In the genomic region with DNA sequence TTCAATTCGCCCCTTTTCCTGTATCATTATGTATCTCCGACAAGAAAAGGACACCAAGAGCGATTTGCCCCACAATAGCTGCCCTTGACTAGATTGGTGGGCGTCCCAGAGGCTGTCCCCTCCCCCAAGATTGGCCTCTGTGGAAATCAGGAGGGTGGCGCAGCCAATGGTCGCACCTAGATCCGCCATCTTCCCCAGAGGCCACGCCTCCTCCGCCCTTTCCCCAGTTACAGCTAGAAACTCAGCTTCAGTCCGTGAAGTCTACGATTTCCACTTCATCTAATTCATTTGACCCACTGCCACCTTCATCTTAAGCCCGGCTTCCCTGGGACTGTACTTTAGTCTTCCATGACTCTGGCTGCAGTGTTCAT, we compare ENCODE assay signal across 8 mouse cellular contexts. TPM values are rescaled to one million over a fixed set of nuclear protein-coding genes. Genes with fewer than 3 reads are reported as not detected.
DNase-seq lines count a peak whose midpoint lies in the region; ATAC-seq and TF ChIP-seq lines count a peak whose summit lies in the region.

No protein-coding gene starts in this region.

- no peaks in the 10 kb centered on the region for H3K9me3 ChIP-seq in heart, postnatal 0 days (replicated peaks; ENCODE audit: control insufficient read depth, low read length)
- H3K9me3 ChIP-seq in limb, embryonic 14.5 days (ENCODE audit: control insufficient read depth, low read length), result no peaks in the 10 kb centered on the region
- H3K9me3 ChIP-seq in midbrain, embryonic 15.5 days, result no peaks in the 10 kb centered on the region

- peak overlapping the region; percentile 31 for H3K4me3 ChIP-seq in brown adipose tissue, adult 24 weeks (ENCODE audit: insufficient read depth, low read depth, low read length)
- H3K4me3 ChIP-seq in heart, postnatal 0 days (ENCODE audit: low read depth, low read length), result peak overlapping the region; percentile 21
- peak overlapping the region; percentile 35 for H3K4me3 ChIP-seq in limb, embryonic 14.5 days (replicated peaks; ENCODE audit: low read length)
- H3K4me3 ChIP-seq in midbrain, embryonic 15.5 days, result peak overlapping the region; percentile 15
- H3K4me3 ChIP-seq in cerebellum, adult 2 months (replicated peaks; ENCODE audit: insufficient read depth, low read depth, low read length), result no peak overlapping the region

- no peak overlapping the region for H3K27ac ChIP-seq in brown adipose tissue, adult 24 weeks (replicated peaks; ENCODE audit: low read depth, low read length)
- peak overlapping the region; percentile 14; the same call in 1 of the 2 replicates for H3K27ac ChIP-seq in heart, postnatal 0 days (ENCODE audit: low read depth)
- no peak overlapping the region; the same call in 1 of the 2 replicates for H3K27ac ChIP-seq in limb, embryonic 14.5 days (replicated peaks; ENCODE audit: low read depth, low read length)
- H3K27ac ChIP-seq in midbrain, embryonic 15.5 days, result peak overlapping the region; percentile 55; the same call in 1 of the 2 replicates
- H3K27ac ChIP-seq in cerebellum, adult 2 months (ENCODE audit: insufficient read depth, low read length), result no peak overlapping the region

- no peaks in the 10 kb centered on the region for H3K27me3 ChIP-seq in heart, postnatal 0 days (ENCODE audit: control insufficient read depth, insufficient read depth, low read length)
- H3K27me3 ChIP-seq in limb, embryonic 14.5 days (ENCODE audit: control insufficient read depth, insufficient read depth, low read length), result no peaks in the 10 kb centered on the region
- no peaks in the 10 kb centered on the region for H3K27me3 ChIP-seq in midbrain, embryonic 15.5 days (replicated peaks)
- no peaks in the 10 kb centered on the region for H3K27me3 ChIP-seq in cerebellum, adult 2 months (ENCODE audit: control insufficient read depth, insufficient read depth, low read length)

- H3K4me2 ChIP-seq in heart, postnatal 0 days (ENCODE audit: low read depth, low read length), result peak overlapping the region; percentile 52
- peak overlapping the region; percentile 52 for H3K4me2 ChIP-seq in limb, embryonic 14.5 days (replicated peaks; ENCODE audit: low read depth, low read length, severe bottlenecking)
- peak overlapping the region; percentile 41 for H3K4me2 ChIP-seq in midbrain, embryonic 15.5 days

- TF ChIP-seq CTCF in heart, postnatal 0 days (IDR thresholded peaks at IDR 0.05; ENCODE audit: low read depth), result no peak
- no peak for TF ChIP-seq CTCF in cerebellum, adult 2 months (IDR thresholded peaks at IDR 0.05; ENCODE audit: borderline replicate concordance, insufficient read depth, low read depth, low read length)

- ATAC-seq in heart, postnatal 0 days (ENCODE audit: insufficient read depth, low read depth), result peak; percentile 56; the same call in 1 of the 2 replicates
- peak; percentile 51; the same call in 1 of the 2 replicates for ATAC-seq in limb, embryonic 14.5 days (ENCODE audit: low FRiP score, low read depth)
- ATAC-seq in midbrain, embryonic 15.5 days (replicated peaks), result peak; percentile 72

- H3K9ac ChIP-seq in heart, postnatal 0 days (replicated peaks; ENCODE audit: low read depth, low read length), result no peak overlapping the region
- H3K9ac ChIP-seq in limb, embryonic 14.5 days (ENCODE audit: low read depth, low read length, severe bottlenecking), result 0 out of 2 replicates have a peak overlapping the region, but pooled peaks have one; percentile 16
- no peak overlapping the region for H3K9ac ChIP-seq in midbrain, embryonic 15.5 days

- no peaks in the 10 kb centered on the region for H3K4me1 ChIP-seq in brown adipose tissue, adult 24 weeks (ENCODE audit: control insufficient read depth, insufficient read depth, insufficient read length, low read length)
- H3K4me1 ChIP-seq in heart, postnatal 0 days (ENCODE audit: control insufficient read depth, insufficient read depth), result peaks cover 10% of the 10 kb centered on the region
- H3K4me1 ChIP-seq in limb, embryonic 14.5 days (ENCODE audit: control insufficient read depth, insufficient read depth, low read length), result 0 out of 2 replicates have a peak, but pooled peaks cover 4% of the 10 kb centered on the region
- H3K4me1 ChIP-seq in midbrain, embryonic 15.5 days, result peaks cover 6% of the 10 kb centered on the region; the same call in 1 of the 2 replicates
- peaks cover 2% of the 10 kb centered on the region; the same call in 1 of the 2 replicates for H3K4me1 ChIP-seq in cerebellum, adult 2 months (ENCODE audit: control insufficient read depth, insufficient read depth, low read length)

- H3K36me3 ChIP-seq in heart, postnatal 0 days (replicated peaks; ENCODE audit: control insufficient read depth, insufficient read depth, low read length), result no peaks in the 10 kb centered on the region
- no peaks in the 10 kb centered on the region for H3K36me3 ChIP-seq in limb, embryonic 14.5 days (ENCODE audit: control insufficient read depth, insufficient read depth, low read length)
- H3K36me3 ChIP-seq in midbrain, embryonic 15.5 days (replicated peaks), result no peaks in the 10 kb centered on the region

- no peak for TF ChIP-seq POLR2A in limb, embryonic 14.5 days (IDR thresholded peaks at IDR 0.05; ENCODE audit: borderline replicate concordance, extremely low read depth, insufficient read depth, insufficient read length)
- TF ChIP-seq POLR2A in cerebellum, adult 2 months (IDR thresholded peaks at IDR 0.05; ENCODE audit: borderline replicate concordance, insufficient read depth, low read length), result no peak

- 4% methylated on average over 12 of the region's 12 CpGs for WGBS in heart, postnatal 0 days
- 6% methylated on average over 12 of the region's 12 CpGs for WGBS in limb, embryonic 14.5 days
- 11% methylated on average over 12 of the region's 12 CpGs for WGBS in midbrain, embryonic 15.5 days
- 9% methylated on average over 12 of the region's 12 CpGs for WGBS in cerebellum, adult 2 months

- peak; percentile 65 to 75 for DNase-seq in right cerebral cortex, postnatal 10 days (ENCODE audit: low spot score in 2 of 2)
- DNase-seq in right cerebral cortex, adult 2 months (ENCODE audit: low spot score in 2 of 2), result no peak
- DNase-seq in heart, postnatal 0 days (ENCODE audit: low spot score), result peak; percentile 67
- peak; percentile 69 for DNase-seq in limb, embryonic 14.5 days (ENCODE audit: low spot score)
- no peak for DNase-seq in frontal cortex, postnatal 25 days (ENCODE audit: low spot score in 2 of 2)
- DNase-seq in cerebellum, adult 2 months, result no peak

- no peak for TF ChIP-seq EP300 in heart, postnatal 0 days (IDR thresholded peaks at IDR 0.05; ENCODE audit: low read depth)

RNA-seq across cellular contexts. Expression of gene Vdac1, which starts 14.0 kb away (rescaled TPM):
- polyA plus RNA-seq in brown adipose tissue, adult 24 weeks (2012; ENCODE audit: insufficient read depth, insufficient read length, missing spikeins), result 336 and 395 TPM in 2 replicates
- total RNA-seq in heart, postnatal 0 days (2014; rRNA removed; ENCODE audit: low replicate concordance), result 478 and 528 TPM in 2 replicates
- 627 and 646 TPM in 2 replicates for polyA plus RNA-seq in heart, postnatal 0 days (2015; fragmentation: Nextera tagmentation; extraction: Ambion mirVana)
- polyA plus RNA-seq in limb, embryonic 14.5 days (2012; rRNA removed), result 157 and 158 TPM in 2 replicates
- polyA plus RNA-seq in limb, embryonic 14.5 days (2014; fragmentation: Nextera tagmentation; extraction: Ambion mirVana), result 207 and 218 TPM in 2 replicates
- 334 and 335 TPM in 2 replicates for polyA plus RNA-seq in midbrain, embryonic 15.5 days (2015; fragmentation: Nextera tagmentation; extraction: Ambion mirVana)
- 364 and 394 TPM in 2 replicates for polyA plus RNA-seq in cerebellum, adult 2 months (2012; rRNA removed)

RNA-seq across cellular contexts. Expression of gene 9530068E07Rik, which starts 49.6 kb away (rescaled TPM):
- 50.7 and 69.6 TPM in 2 replicates for polyA plus RNA-seq in brown adipose tissue, adult 24 weeks (2012; ENCODE audit: insufficient read depth, insufficient read length, missing spikeins)
- total RNA-seq in heart, postnatal 0 days (2014; rRNA removed; ENCODE audit: low replicate concordance), result 149 and 200 TPM in 2 replicates
- 133 and 134 TPM in 2 replicates for polyA plus RNA-seq in heart, postnatal 0 days (2015; fragmentation: Nextera tagmentation; extraction: Ambion mirVana)
- polyA plus RNA-seq in limb, embryonic 14.5 days (2012; rRNA removed), result 174 and 207 TPM in 2 replicates
- 202 and 213 TPM in 2 replicates for polyA plus RNA-seq in limb, embryonic 14.5 days (2014; fragmentation: Nextera tagmentation; extraction: Ambion mirVana)
- 129 TPM in 2 replicates for polyA plus RNA-seq in midbrain, embryonic 15.5 days (2015; fragmentation: Nextera tagmentation; extraction: Ambion mirVana)
- polyA plus RNA-seq in cerebellum, adult 2 months (2012; rRNA removed), result 88.1 and 88.6 TPM in 2 replicates

Comparison
In these comparisons a context has a peak if more than half of its experiments do, and no peak if none do; other contexts are left out.
1. DNase-seq: peak in right cerebral cortex, postnatal 10 days (2 of 2), heart, postnatal 0 days (single experiment) and limb, embryonic 14.5 days (single experiment); none in right cerebral cortex, adult 2 months (0 of 2), frontal cortex, postnatal 25 days (0 of 2) and cerebellum, adult 2 months (0 of 2).
2. H3K27ac ChIP-seq: peak in heart, postnatal 0 days (single experiment) and midbrain, embryonic 15.5 days (single experiment); none in brown adipose tissue, adult 24 weeks (single experiment), limb, embryonic 14.5 days (single experiment) and cerebellum, adult 2 months (single experiment).
3. Peak in every context shown above with its lines, with median percentiles within 50 percentile points of each other: ATAC-seq and H3K4me2 ChIP-seq.